Mouse (Mus musculus): ENCODE results near the gene Rft1. TPM values are rescaled to one million over a fixed set of nuclear protein-coding genes. Genes with fewer than 3 reads are reported as not detected.
A peak's percentile ranks its signal among the peaks of the same experiment; 100 is the strongest.

Gene Rft1
- polyA plus RNA-seq, 1 experiment from 2014 or later: 4.1 TPM

- ATAC-seq (ENCODE audit: low read depth): peak; percentile 80
- H3K4me2 ChIP-seq (ENCODE audit: low read depth, low read length): no peak overlapping the region
- H3K4me3 ChIP-seq (ENCODE audit: low read depth, low read length): no peak overlapping the region
- H3K36me3 ChIP-seq (ENCODE audit: control insufficient read depth, insufficient read depth): peaks cover 2% of the 10 kb centered on the region; the same call in 1 of the 2 replicates
- H3K27me3 ChIP-seq (ENCODE audit: control insufficient read depth, insufficient read depth, low read depth, low read length): no peaks in the 10 kb centered on the region
- no peak overlapping the region for H3K9ac ChIP-seq (ENCODE audit: low read depth, low read length)
- no peaks in the 10 kb centered on the region for H3K9me3 ChIP-seq (replicated peaks; ENCODE audit: control insufficient read depth, low read length)
- 0 out of 2 replicates have a peak overlapping the region, but pooled peaks have one; percentile 19 for H3K27ac ChIP-seq (ENCODE audit: low read length)
- peaks cover 5% of the 10 kb centered on the region; the same call in 1 of the 2 replicates for H3K4me1 ChIP-seq (ENCODE audit: control insufficient read depth, low read depth, low read length)
- 25% methylated on average over 6 of the region's 6 CpGs for WGBS (ENCODE audit: insufficient replicate concordance)
Observed at GRCm38 (mm10) chr14:30674947-30675346, 20.8 kb downstream of the Rft1 start.

DNA sequence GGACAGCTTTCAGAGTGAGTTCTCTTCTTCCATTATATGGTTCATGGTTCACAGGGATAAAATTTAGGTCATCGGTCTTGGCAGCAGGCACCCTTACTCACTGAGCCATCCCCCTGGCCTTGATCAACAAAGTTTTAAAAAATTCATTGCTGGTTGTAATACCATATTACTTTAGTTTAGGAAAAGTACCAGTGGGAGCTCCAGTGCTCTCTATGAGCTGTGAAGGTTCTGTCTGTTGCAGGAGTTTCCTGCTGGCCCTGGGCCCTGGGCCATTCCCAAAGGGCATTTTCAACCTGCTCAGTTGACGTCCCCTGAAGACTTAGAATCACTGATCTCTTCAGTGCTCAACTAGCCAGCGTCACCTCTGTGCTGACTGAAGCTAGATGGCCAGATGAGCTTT is 28.0 kb downstream of the Rft1 start:
- Histone ChIP-seq H3K9ac (ENCODE audit: low read depth, low read length) (no peak overlapping the region), H3K27me3 (ENCODE audit: control insufficient read depth, insufficient read depth, low read depth, low read length) (no peaks in the 10 kb centered on the region), H3K4me1 (ENCODE audit: control insufficient read depth, low read depth, low read length) (no peaks in the 10 kb centered on the region), H3K4me2 (ENCODE audit: low read depth, low read length) (no peak overlapping the region), H3K36me3 (ENCODE audit: control insufficient read depth, insufficient read depth) (peaks cover 6% of the 10 kb centered on the region), H3K4me3 (ENCODE audit: low read depth, low read length) (no peak overlapping the region), H3K27ac (ENCODE audit: low read length) (no peak overlapping the region), H3K9me3 (replicated peaks; ENCODE audit: control insufficient read depth, low read length) (no peaks in the 10 kb centered on the region)
- no peak for ATAC-seq (ENCODE audit: low read depth)
- 84% methylated on average over 3 of the region's 3 CpGs for WGBS (ENCODE audit: insufficient replicate concordance)

- Histone ChIP-seq H3K4me2 (ENCODE audit: low read depth, low read length) (no peak overlapping the region), H3K36me3 (ENCODE audit: control insufficient read depth, insufficient read depth) (no peaks in the 10 kb centered on the region), H3K4me3 (ENCODE audit: low read depth, low read length) (no peak overlapping the region), H3K4me1 (ENCODE audit: control insufficient read depth, low read depth, low read length) (no peaks in the 10 kb centered on the region), H3K9me3 (replicated peaks; ENCODE audit: control insufficient read depth, low read length) (no peaks in the 10 kb centered on the region), H3K9ac (ENCODE audit: low read depth, low read length) (no peak overlapping the region), H3K27me3 (ENCODE audit: control insufficient read depth, insufficient read depth, low read depth, low read length) (no peaks in the 10 kb centered on the region), H3K27ac (ENCODE audit: low read length) (peak overlapping the region; percentile 42; the same call in 1 of the 2 replicates)
- 78% methylated on average over 3 of the region's 3 CpGs for WGBS (ENCODE audit: insufficient replicate concordance)
- ATAC-seq (ENCODE audit: low read depth): no peak
Observed at GRCm38 (mm10) chr14:30690685-30691084, 36.5 kb downstream of the Rft1 start.

DNA sequence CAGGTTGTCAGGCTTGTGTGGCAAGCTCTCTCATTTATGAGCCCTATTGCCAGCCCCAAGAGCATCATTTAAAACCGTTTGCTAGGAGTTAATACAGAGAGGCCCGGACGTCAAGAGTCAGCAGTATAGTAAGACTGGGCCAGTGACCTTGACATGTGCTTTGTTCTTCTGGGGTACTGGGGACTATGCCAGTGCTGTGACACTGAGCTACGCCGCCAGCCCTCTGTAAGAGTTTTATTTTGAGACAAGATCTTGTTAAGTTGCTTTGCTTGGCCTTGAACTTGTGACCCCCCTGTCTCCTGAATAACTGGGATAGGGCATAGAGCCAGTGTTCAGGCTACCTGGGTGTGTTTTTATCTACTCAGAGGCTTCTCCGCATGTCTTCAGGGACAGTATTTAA is 38.3 kb downstream of the Rft1 start:
- no peaks in the 10 kb centered on the region for H3K36me3 ChIP-seq (ENCODE audit: control insufficient read depth, insufficient read depth)
- H3K4me3 ChIP-seq (ENCODE audit: low read depth, low read length): no peak overlapping the region
- no peak overlapping the region for H3K4me2 ChIP-seq (ENCODE audit: low read depth, low read length)
- H3K27ac ChIP-seq (ENCODE audit: low read length): no peak overlapping the region
- 73% methylated on average over 6 of the region's 6 CpGs for WGBS (ENCODE audit: insufficient replicate concordance)
- H3K27me3 ChIP-seq (ENCODE audit: control insufficient read depth, insufficient read depth, low read depth, low read length): no peaks in the 10 kb centered on the region
- H3K9me3 ChIP-seq (replicated peaks; ENCODE audit: control insufficient read depth, low read length): no peaks in the 10 kb centered on the region
- H3K4me1 ChIP-seq (ENCODE audit: control insufficient read depth, low read depth, low read length): no peaks in the 10 kb centered on the region
- no peak for ATAC-seq (ENCODE audit: low read depth)
- no peak overlapping the region for H3K9ac ChIP-seq (ENCODE audit: low read depth, low read length)

DNA sequence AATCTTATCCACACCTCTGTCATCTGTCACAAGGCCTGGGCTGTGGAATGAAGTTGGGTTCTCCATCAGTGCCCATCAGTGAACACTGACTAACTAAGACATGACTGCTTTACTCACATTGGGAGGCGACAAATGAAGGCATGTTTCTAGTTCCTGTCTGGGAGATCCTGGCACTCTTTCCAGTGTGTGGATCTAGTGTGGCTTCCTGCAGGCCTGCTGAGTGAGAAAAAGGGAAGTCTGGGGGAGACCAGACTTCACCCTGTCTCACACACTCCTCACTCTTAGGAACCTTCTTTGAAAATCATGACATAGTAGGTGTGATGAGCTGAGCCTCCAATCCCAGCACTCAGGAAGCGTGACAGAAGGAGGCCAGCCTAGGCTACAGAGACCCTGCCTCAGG is 40.6 kb downstream of the Rft1 start:
- Histone ChIP-seq H3K4me3 (ENCODE audit: low read depth, low read length) (no peak overlapping the region), H3K27ac (ENCODE audit: low read length) (no peak overlapping the region), H3K27me3 (ENCODE audit: control insufficient read depth, insufficient read depth, low read depth, low read length) (no peaks in the 10 kb centered on the region), H3K9me3 (replicated peaks; ENCODE audit: control insufficient read depth, low read length) (no peaks in the 10 kb centered on the region), H3K4me1 (ENCODE audit: control insufficient read depth, low read depth, low read length) (no peaks in the 10 kb centered on the region), H3K4me2 (ENCODE audit: low read depth, low read length) (no peak overlapping the region), H3K9ac (ENCODE audit: low read depth, low read length) (no peak overlapping the region), H3K36me3 (ENCODE audit: control insufficient read depth, insufficient read depth) (no peaks in the 10 kb centered on the region)
- 51% methylated on average over 2 of the region's 2 CpGs for WGBS (ENCODE audit: insufficient replicate concordance)
- ATAC-seq (ENCODE audit: low read depth): no peak

- H3K9me3 ChIP-seq (replicated peaks; ENCODE audit: control insufficient read depth, low read length): no peaks in the 10 kb centered on the region
- whole genome bisulfite sequencing (ENCODE audit: insufficient replicate concordance): 51% methylated on average over 4 of the region's 4 CpGs
- ATAC-seq (ENCODE audit: low read depth): no peak
Observed at GRCm38 (mm10) chr14:30695609-30696008, 41.4 kb downstream of the Rft1 start.

GRCm38 (mm10) chr14:30697407-30698052 is 43.4 kb downstream of the Rft1 start:
- Histone ChIP-seq H3K9ac (ENCODE audit: low read depth, low read length) (no peak overlapping the region), H3K4me2 (ENCODE audit: low read depth, low read length) (no peak overlapping the region), H3K4me3 (ENCODE audit: low read depth, low read length) (no peak overlapping the region), H3K9me3 (replicated peaks; ENCODE audit: control insufficient read depth, low read length) (no peaks in the 10 kb centered on the region), H3K36me3 (ENCODE audit: control insufficient read depth, insufficient read depth) (no peaks in the 10 kb centered on the region), H3K27ac (ENCODE audit: low read length) (no peak overlapping the region), H3K27me3 (ENCODE audit: control insufficient read depth, insufficient read depth, low read depth, low read length) (no peaks in the 10 kb centered on the region), H3K4me1 (ENCODE audit: control insufficient read depth, low read depth, low read length) (no peaks in the 10 kb centered on the region)
- 77% methylated on average over 15 of the region's 15 CpGs for WGBS (ENCODE audit: insufficient replicate concordance)
- no peak for ATAC-seq (ENCODE audit: low read depth)

More at GRCm38 (mm10) chr14:30695609-30696008, 41.4 kb downstream of the Rft1 start:
- no peak overlapping the region for H3K27ac ChIP-seq (ENCODE audit: low read length)
- H3K36me3 ChIP-seq (ENCODE audit: control insufficient read depth, insufficient read depth): no peaks in the 10 kb centered on the region
- no peak overlapping the region for H3K4me2 ChIP-seq (ENCODE audit: low read depth, low read length)
- no peaks in the 10 kb centered on the region for H3K27me3 ChIP-seq (ENCODE audit: control insufficient read depth, insufficient read depth, low read depth, low read length)
- no peaks in the 10 kb centered on the region for H3K4me1 ChIP-seq (ENCODE audit: control insufficient read depth, low read depth, low read length)
- no peak overlapping the region for H3K4me3 ChIP-seq (ENCODE audit: low read depth, low read length)
- H3K9ac ChIP-seq (ENCODE audit: low read depth, low read length): no peak overlapping the region

DNA sequence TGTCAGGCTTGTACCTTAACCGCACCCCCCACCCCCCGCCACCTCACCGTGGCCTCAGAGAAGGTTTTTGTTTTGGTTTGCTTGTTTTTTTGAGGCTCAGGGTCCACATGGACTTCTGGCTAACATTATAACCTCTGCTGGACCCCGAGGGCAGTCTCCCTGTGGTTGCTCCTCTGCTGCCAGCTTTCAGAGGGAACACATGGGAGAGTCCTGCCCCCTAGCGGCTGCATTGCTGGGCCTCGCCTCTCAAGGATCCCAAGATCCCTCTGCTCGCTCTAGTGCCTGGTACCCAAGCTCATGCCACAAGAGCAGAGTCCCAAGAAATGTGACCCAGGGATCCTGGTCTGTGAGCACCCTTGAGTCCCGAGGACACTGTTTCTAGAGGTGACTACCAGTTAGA is 45.5 kb downstream of the Rft1 start:
- no peaks in the 10 kb centered on the region for H3K36me3 ChIP-seq (ENCODE audit: control insufficient read depth, insufficient read depth)
- no peaks in the 10 kb centered on the region for H3K27me3 ChIP-seq (ENCODE audit: control insufficient read depth, insufficient read depth, low read depth, low read length)
- H3K4me1 ChIP-seq (ENCODE audit: control insufficient read depth, low read depth, low read length): peaks cover 8% of the 10 kb centered on the region
- H3K4me3 ChIP-seq (ENCODE audit: low read depth, low read length): no peak overlapping the region
- no peak overlapping the region for H3K9ac ChIP-seq (ENCODE audit: low read depth, low read length)
- H3K4me2 ChIP-seq (ENCODE audit: low read depth, low read length): no peak overlapping the region
- no peak overlapping the region for H3K27ac ChIP-seq (ENCODE audit: low read length)
- no peak for ATAC-seq (ENCODE audit: low read depth)
- 34% methylated on average over 8 of the region's 8 CpGs for WGBS (ENCODE audit: insufficient replicate concordance)
- H3K9me3 ChIP-seq (replicated peaks; ENCODE audit: control insufficient read depth, low read length): no peaks in the 10 kb centered on the region

DNA sequence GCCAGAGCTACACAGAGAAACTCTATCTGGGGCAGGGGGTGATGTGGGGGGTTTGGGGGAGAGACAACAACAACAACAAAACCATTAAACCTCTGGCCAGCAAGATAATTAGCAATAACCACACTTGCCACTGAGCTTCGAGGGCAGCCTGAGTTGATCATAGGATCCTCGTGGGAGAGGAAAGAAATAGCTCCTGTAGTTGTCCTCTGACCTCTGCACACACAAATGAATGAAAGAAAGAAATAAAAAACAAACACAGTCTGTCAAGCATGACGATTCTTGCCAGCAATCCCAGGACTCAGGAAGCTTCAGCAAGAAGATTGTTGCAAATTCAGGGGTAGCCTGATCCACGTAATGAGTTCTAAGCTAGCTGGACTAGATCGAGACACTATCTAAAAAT is 48.4 kb downstream of the Rft1 start:
- peak overlapping the region; percentile 79; the same call in 1 of the 2 replicates for H3K27ac ChIP-seq (ENCODE audit: low read length)

More for the DNA sequence above, 48.4 kb downstream of the Rft1 start:
- no peak overlapping the region for H3K4me2 ChIP-seq (ENCODE audit: low read depth, low read length)
- no peaks in the 10 kb centered on the region for H3K27me3 ChIP-seq (ENCODE audit: control insufficient read depth, insufficient read depth, low read depth, low read length)
- WGBS (ENCODE audit: insufficient replicate concordance): 47% methylated on average over 5 of the region's 5 CpGs
- H3K9me3 ChIP-seq (replicated peaks; ENCODE audit: control insufficient read depth, low read length): no peaks in the 10 kb centered on the region
- no peaks in the 10 kb centered on the region for H3K36me3 ChIP-seq (ENCODE audit: control insufficient read depth, insufficient read depth)
- H3K4me1 ChIP-seq (ENCODE audit: control insufficient read depth, low read depth, low read length): peaks cover 9% of the 10 kb centered on the region
- H3K4me3 ChIP-seq (ENCODE audit: low read depth, low read length): no peak overlapping the region
- ATAC-seq (ENCODE audit: low read depth): no peak
- H3K9ac ChIP-seq (ENCODE audit: low read depth, low read length): no peak overlapping the region
